22 mouse cellular contexts compared by ENCODE assay signal in genomic region chr2:21018535-21018934, GRCm38 (mm10). TPM values are rescaled to one million over a fixed set of nuclear protein-coding genes. Genes with fewer than 3 reads are reported as not detected.
DNase-seq lines count a peak whose midpoint lies in the region; ATAC-seq and TF ChIP-seq lines count a peak whose summit lies in the region.
"Had no signal": no experiment of that assay in that cellular context is flagged by ENCODE, and none has a peak within 500 bp of the region (broad histone marks: within the 10 kb centered on the region; RNA-seq: fewer than 3 reads in every experiment).

No protein-coding gene starts in this region.

- TF ChIP-seq CTCF in MEL (IDR thresholded peaks at IDR 0.05 in 2 of 3, conservative IDR thresholded peaks at IDR 0.05 in 1 of 3; ENCODE audit: control insufficient read depth in 1 of 3, insufficient read depth in 1 of 3, low read depth in 2 of 3, low read length in 3 of 3, poor library complexity in 1 of 3, severe bottlenecking in 1 of 3) = no peak

- DNase-seq in MEL (ENCODE audit: low read depth, low spot score) = no peak
- DNase-seq in MN1 (ENCODE audit: low spot score) = peak; percentile 83
- no peak for DNase-seq in adrenal gland, adult 8-10 months
- DNase-seq in T-cell, adult 2 months (ENCODE audit: low spot score) = no peak
- DNase-seq: adrenal gland, postnatal 10 days; adrenal gland, postnatal 25 days; cerebellum, adult 11 months; cerebellum, adult 18-20 months; cerebellum, adult 8-10 months; cerebellum, adult 9-11 months; cerebellum, postnatal 14 days; cerebellum, postnatal 36 days; embryo, embryonic 11 days had no signal

- no peaks in the 10 kb centered on the region for H3K27me3 ChIP-seq in MEL (ENCODE audit: control insufficient read depth in 1 of 2, insufficient read depth in 2 of 2, low read length in 2 of 2)
- H3K27me3 ChIP-seq: embryonic facial prominence, embryonic 13.5 days; embryonic facial prominence, embryonic 15.5 days; forebrain, embryonic 12.5 days had no signal

- no peak overlapping the region for H3K9ac ChIP-seq in MEL (ENCODE audit: control insufficient read depth, low read depth, low read length, poor library complexity, severe bottlenecking)
- H3K9ac ChIP-seq: embryonic facial prominence, embryonic 13.5 days; embryonic facial prominence, embryonic 15.5 days; forebrain, embryonic 12.5 days had no signal

- no peak for TF ChIP-seq POLR2A in MEL (IDR thresholded peaks at IDR 0.05; ENCODE audit: control insufficient read depth in 1 of 2, insufficient read depth in 1 of 2, low read depth in 1 of 2, low read length in 2 of 2, poor library complexity in 1 of 2)

- peak; percentile 77 for ATAC-seq in megakaryocyte-erythroid progenitor cell, adult 5-6 weeks (replicated peaks; ENCODE audit: low FRiP score, low TSS enrichment, poor library complexity, severe bottlenecking)
- ATAC-seq: activated CD4-positive, CD25-positive, alpha-beta regulatory T cell, adult 4 months; forebrain, embryonic 14.5 days; forebrain, embryonic 16.5 days had no signal

- no peak overlapping the region for H3K4me3 ChIP-seq in MEL (ENCODE audit: control insufficient read depth in 1 of 2, insufficient read depth in 1 of 2, low read depth in 2 of 2, low read length in 2 of 2)
- H3K4me3 ChIP-seq: embryonic facial prominence, embryonic 13.5 days; embryonic facial prominence, embryonic 15.5 days; erythroblast, embryonic 14.5 days; forebrain, embryonic 10.5 days; forebrain, embryonic 12.5 days had no signal

- no peak for TF ChIP-seq RAD21 in MEL (IDR thresholded peaks at IDR 0.05; ENCODE audit: low read depth, low read length)

- no peaks in the 10 kb centered on the region for H3K79me2 ChIP-seq in MEL (ENCODE audit: control insufficient read depth, insufficient read depth, low read length, poor library complexity)

- peaks cover 2 to 3% of the 10 kb centered on the region in 2 experiments; a peak in 1 of 4 replicates for H3K4me1 ChIP-seq in MEL (ENCODE audit: control insufficient read depth in 1 of 2, insufficient read depth in 2 of 2, low read length in 2 of 2)
- H3K4me1 ChIP-seq: embryonic facial prominence, embryonic 13.5 days; forebrain, embryonic 12.5 days had no signal

- no peak overlapping the region for H3K27ac ChIP-seq in MEL (ENCODE audit: control insufficient read depth, low read depth, low read length)
- H3K27ac ChIP-seq: embryonic facial prominence, embryonic 13.5 days; embryonic facial prominence, embryonic 15.5 days; forebrain, embryonic 10.5 days; forebrain, embryonic 12.5 days had no signal

- no peaks in the 10 kb centered on the region; a peak in 1 of 4 replicates for H3K36me3 ChIP-seq in MEL (ENCODE audit: control insufficient read depth in 1 of 2, insufficient read depth in 2 of 2, low read length in 2 of 2)
- H3K36me3 ChIP-seq: embryonic facial prominence, embryonic 13.5 days; embryonic facial prominence, embryonic 15.5 days; forebrain, embryonic 10.5 days; forebrain, embryonic 12.5 days had no signal

- peak; percentile 76 to 85 for TF ChIP-seq EP300 in MEL (IDR thresholded peaks at IDR 0.05; ENCODE audit: low read depth in 1 of 2, low read length in 2 of 2)

- H3K9me3 ChIP-seq in MEL (replicated peaks; ENCODE audit: insufficient read depth, low read length) = no peaks in the 10 kb centered on the region
- H3K9me3 ChIP-seq: embryonic facial prominence, embryonic 13.5 days; embryonic facial prominence, embryonic 15.5 days; forebrain, embryonic 10.5 days; forebrain, embryonic 12.5 days had no signal

TF ChIP-seq in MEL, 35 proteins besides CTCF, POLR2A, EP300 and RAD21:
- TF ChIP-seq POLR2AphosphoS5 (IDR thresholded peaks at IDR 0.05; ENCODE audit: borderline replicate concordance, low read depth, low read length) (no peak), MYB (IDR thresholded peaks at IDR 0.05; ENCODE audit: low read depth, low read length) (peak; percentile 52; the same call in 1 of the 2 replicates), POLR2AphosphoS2 (IDR thresholded peaks at IDR 0.05; ENCODE audit: low read length) (no peak), GATA1 (IDR thresholded peaks at IDR 0.05; ENCODE audit: low read depth, low read length) (peak; percentile 55), JUND (IDR thresholded peaks at IDR 0.05; ENCODE audit: low read depth, low read length) (no peak), TCF12 (IDR thresholded peaks at IDR 0.05; ENCODE audit: low read depth, low read length) (peak; percentile 76; the same call in 1 of the 2 replicates)

RNA-seq across cellular contexts. Expression of gene Arhgap21, which starts 49.9 kb away (rescaled TPM):
- 12.4 and 12.8 TPM in 2 replicates for total RNA-seq in MEL (2012; rRNA removed)
- 100 to 1,000 TPM in 1 of 2 experiments, 10 to 100 TPM in 1; 30.6 to 104 TPM for polyA plus RNA-seq in MEL (2012; ENCODE audit: insufficient read depth in 1 of 2, insufficient read length in 2 of 2, low read depth in 1 of 2, low replicate concordance in 2 of 2, missing spikeins in 1 of 2)
- total RNA-seq in megakaryocyte-erythroid progenitor cell, adult 5-6 weeks (2014; fragmentation: Nextera tagmentation) = 54.8 and 57.8 TPM in 2 replicates
- 28.3 and 32.9 TPM in 2 replicates for total RNA-seq in megakaryocyte-erythroid progenitor cell, adult 5-6 weeks (2017)
- 10 to 100 TPM; 68.7 to 89.1 (median 80.5) TPM for total RNA-seq in adrenal gland, adult 8-10 months (2022)
